Mouse (Mus musculus): ENCODE measurements around the gene Telo2.

GRCm38 (mm10) chr17:25063872-25064271, 51.9 kb downstream of the Telo2 start:
- TF ChIP-seq EP300 (IDR thresholded peaks at IDR 0.05; ENCODE audit: insufficient read depth, low read depth, low read length) (no peak), POLR2A (IDR thresholded peaks at IDR 0.05; ENCODE audit: insufficient read depth, low read depth, low read length) (no peak)

All from heart, adult 2 months (tissue).